8 mouse cellular contexts compared by ENCODE assay signal in genomic region chr11:53864724-53865310, GRCm38 (mm10). TPM values are rescaled to one million over a fixed set of nuclear protein-coding genes. Genes with fewer than 3 reads are reported as not detected.
A peak's percentile ranks its signal among the peaks of the same experiment; 100 is the strongest.
DNase-seq lines count a peak whose midpoint lies in the region; ATAC-seq and TF ChIP-seq lines count a peak whose summit lies in the region.
"Not testable (repeated sequence)": the region's sequence is repeated elsewhere in the genome, so short reads cannot be mapped to it uniquely, and the experiment has no call there.
"Had no signal": no experiment of that assay in that cellular context is flagged by ENCODE, and none has a peak within 500 bp of the region (broad histone marks: within the 10 kb centered on the region; RNA-seq: fewer than 3 reads in every experiment).

No protein-coding gene starts in this region.

- 0 out of 2 replicates have a peak, but pooled peaks have one; percentile 29 for ATAC-seq in heart, embryonic 16.5 days (replicated peaks; ENCODE audit: extremely low read depth, insufficient read depth, low FRiP score)
- 0 out of 2 replicates have a peak, but pooled peaks have one; percentile 41 for ATAC-seq in intestine, embryonic 15.5 days
- peak; percentile 76 for ATAC-seq in kidney, embryonic 16.5 days (ENCODE audit: low FRiP score, low TSS enrichment)
- peak; percentile 68; the same call in 1 of the 2 replicates for ATAC-seq in lung, embryonic 15.5 days (ENCODE audit: borderline replicate concordance, extremely low read depth, low FRiP score, low TSS enrichment)
- ATAC-seq in lung, postnatal 0 days: peak; percentile 52

- not testable (repeated sequence) for TF ChIP-seq CTCF in lung, postnatal 0 days (IDR thresholded peaks at IDR 0.05)

- not testable (repeated sequence) for H3K9me3 ChIP-seq in heart, embryonic 16.5 days (replicated peaks; ENCODE audit: control insufficient read depth, low read length); intestine, embryonic 15.5 days; kidney, embryonic 16.5 days (ENCODE audit: low read length); lung, embryonic 15.5 days; lung, postnatal 0 days (ENCODE audit: low read length)

- not testable (repeated sequence) for DNase-seq in lung, postnatal 0 days (ENCODE audit: low spot score)

- not testable (repeated sequence) for H3K4me1 ChIP-seq in heart, embryonic 16.5 days (ENCODE audit: control insufficient read depth, insufficient read depth, low read length); intestine, embryonic 15.5 days (replicated peaks); kidney, embryonic 16.5 days (ENCODE audit: insufficient read depth, low read length); lung, embryonic 15.5 days; lung, postnatal 0 days (ENCODE audit: insufficient read depth, low read depth, low read length)

- TF ChIP-seq EP300 in lung, postnatal 0 days (IDR thresholded peaks at IDR 0.05): not testable (repeated sequence)

- WGBS in heart, embryonic 16.5 days: 85% methylated on average over 1 of the region's 4 CpGs
- WGBS in intestine, embryonic 15.5 days: 77% methylated on average over 2 of the region's 4 CpGs
- WGBS in kidney, embryonic 16.5 days: 73% methylated on average over 1 of the region's 4 CpGs
- 56% methylated on average over 2 of the region's 4 CpGs for WGBS in lung, embryonic 15.5 days
- 76% methylated on average over 1 of the region's 4 CpGs for WGBS in lung, postnatal 0 days

- not testable (repeated sequence) for H3K4me3 ChIP-seq in heart, embryonic 16.5 days (ENCODE audit: low read length); intestine, embryonic 15.5 days (replicated peaks); kidney, embryonic 16.5 days (ENCODE audit: low read length); lung, embryonic 15.5 days; lung, postnatal 0 days (ENCODE audit: low read depth, low read length)

- not testable (repeated sequence) for H3K4me2 ChIP-seq in heart, embryonic 16.5 days (ENCODE audit: low read depth, low read length); intestine, embryonic 15.5 days (replicated peaks); kidney, embryonic 16.5 days (replicated peaks; ENCODE audit: low read depth, low read length); lung, embryonic 15.5 days; lung, postnatal 0 days (replicated peaks; ENCODE audit: low read depth, low read length)

- not testable (repeated sequence) for H3K36me3 ChIP-seq in heart, embryonic 16.5 days (ENCODE audit: control insufficient read depth, insufficient read depth); intestine, embryonic 15.5 days; kidney, embryonic 16.5 days (ENCODE audit: insufficient read depth, low read length); lung, embryonic 15.5 days; lung, postnatal 0 days (ENCODE audit: insufficient read depth, low read length)

- H3K9ac ChIP-seq in heart, embryonic 16.5 days (ENCODE audit: low read length); intestine, embryonic 15.5 days; kidney, embryonic 16.5 days (replicated peaks; ENCODE audit: low read length); lung, embryonic 15.5 days; lung, postnatal 0 days (replicated peaks; ENCODE audit: low read depth): not testable (repeated sequence)

- peak overlapping the region; percentile 18; the same call in 1 of the 2 replicates for H3K27ac ChIP-seq in heart, embryonic 16.5 days (ENCODE audit: low read length)
- H3K27ac ChIP-seq in intestine, embryonic 15.5 days; kidney, embryonic 16.5 days (ENCODE audit: low read length); lung, postnatal 0 days (ENCODE audit: low read length): not testable (repeated sequence)
- H3K27ac ChIP-seq in lung, embryonic 15.5 days: 0 out of 2 replicates have a peak overlapping the region, but pooled peaks have one; percentile 29

- not testable (repeated sequence) for H3K27me3 ChIP-seq in heart, embryonic 16.5 days (ENCODE audit: control insufficient read depth, insufficient read depth, low read length); intestine, embryonic 15.5 days (replicated peaks); kidney, embryonic 16.5 days (ENCODE audit: insufficient read depth, low read length); lung, embryonic 15.5 days; lung, postnatal 0 days (replicated peaks; ENCODE audit: insufficient read depth, low read length)

RNA-seq across cellular contexts. Expression of gene Gm12216, which starts 5.8 kb away (rescaled TPM):
- 1.4 and 2.7 TPM in 2 replicates for polyA plus RNA-seq in heart, embryonic 16.5 days (2015; fragmentation: Nextera tagmentation; extraction: Ambion mirVana)
- polyA plus RNA-seq in intestine, embryonic 15.5 days (2015; fragmentation: Nextera tagmentation; extraction: Ambion mirVana): 1.2 and 1.7 TPM in 2 replicates
- 1.1 and 2.1 TPM in 2 replicates for polyA plus RNA-seq in kidney, embryonic 16.5 days (2015; fragmentation: Nextera tagmentation; extraction: Ambion mirVana)
- polyA plus RNA-seq in lung, embryonic 15.5 days (2015; fragmentation: Nextera tagmentation; extraction: Ambion mirVana): 1.0 and 2.5 TPM in 2 replicates
- polyA plus RNA-seq in lung, postnatal 0 days (2015; fragmentation: Nextera tagmentation; extraction: Ambion mirVana): 3.4 and 5.4 TPM in 2 replicates
- polyA plus RNA-seq: embryonic facial prominence, embryonic 10.5 days; forebrain, embryonic 11.5 days; forebrain, embryonic 15.5 days had no signal

RNA-seq across cellular contexts. Expression of gene Slc22a5, which starts 26.6 kb away (rescaled TPM):
- polyA plus RNA-seq in heart, embryonic 16.5 days (2015; fragmentation: Nextera tagmentation; extraction: Ambion mirVana): 9.0 and 10.6 TPM in 2 replicates
- 10.5 and 10.9 TPM in 2 replicates for polyA plus RNA-seq in intestine, embryonic 15.5 days (2015; fragmentation: Nextera tagmentation; extraction: Ambion mirVana)
- polyA plus RNA-seq in kidney, embryonic 16.5 days (2015; fragmentation: Nextera tagmentation; extraction: Ambion mirVana): 17.3 and 18.4 TPM in 2 replicates
- 8.0 and 8.9 TPM in 2 replicates for polyA plus RNA-seq in lung, embryonic 15.5 days (2015; fragmentation: Nextera tagmentation; extraction: Ambion mirVana)
- polyA plus RNA-seq in lung, postnatal 0 days (2015; fragmentation: Nextera tagmentation; extraction: Ambion mirVana): 7.3 and 9.5 TPM in 2 replicates
